Mouse (Mus musculus) brain, embryonic 18.5 days (tissue): Measurements from ENCODE around the gene Parvb.

Experiments used
- DNase-seq: peaks from one replicate; pipeline ENCODE4 v3.0.0-alpha.2; 2012; ENCODE audit warnings: low read depth, low spot score

Parvb gene

DNA sequence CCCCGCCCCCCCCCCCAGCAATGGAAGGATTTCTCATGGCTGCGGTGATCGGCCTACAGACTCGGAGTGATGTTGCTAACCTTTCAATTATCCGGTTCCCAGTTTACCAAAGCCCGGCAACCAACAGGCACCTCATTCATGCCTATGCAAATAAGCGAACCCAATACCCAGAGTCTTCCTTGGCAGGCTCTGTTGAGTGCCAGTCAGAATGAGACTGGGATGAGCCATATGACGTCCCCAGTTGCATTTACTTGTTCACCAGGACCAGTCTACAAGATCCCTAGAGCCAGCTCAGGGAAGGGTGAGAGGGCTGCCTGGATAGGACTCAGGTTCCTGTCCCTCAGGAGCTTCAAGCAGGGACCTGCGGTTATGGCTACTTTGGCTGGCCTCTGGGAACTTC is 62.5 kb downstream of the Parvb start:
- no peak for DNase-seq

GRCm38 (mm10) chr15:84295225-84295624 is 63.4 kb downstream of the Parvb start:
- DNase-seq: no peak

DNA sequence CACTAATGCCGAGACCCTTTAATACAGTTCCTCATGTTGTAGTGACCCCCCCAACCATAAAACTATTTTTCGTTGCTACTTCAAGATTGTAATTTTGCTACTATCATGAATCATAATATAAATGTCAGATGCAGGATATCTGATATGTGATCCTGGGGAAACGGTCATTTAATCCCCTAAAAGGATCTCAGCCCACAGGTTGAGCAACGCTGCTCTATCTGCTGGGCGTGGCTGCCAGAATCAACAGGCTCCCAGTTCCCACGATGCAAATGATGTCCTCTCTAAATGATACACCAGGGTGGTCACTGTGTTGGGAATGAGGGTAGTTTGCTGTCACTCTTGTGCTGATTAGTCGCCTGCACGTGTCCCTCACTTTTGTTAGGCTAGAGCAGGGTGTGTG is 65.6 kb downstream of the Parvb start:
- no peak for DNase-seq

DNA sequence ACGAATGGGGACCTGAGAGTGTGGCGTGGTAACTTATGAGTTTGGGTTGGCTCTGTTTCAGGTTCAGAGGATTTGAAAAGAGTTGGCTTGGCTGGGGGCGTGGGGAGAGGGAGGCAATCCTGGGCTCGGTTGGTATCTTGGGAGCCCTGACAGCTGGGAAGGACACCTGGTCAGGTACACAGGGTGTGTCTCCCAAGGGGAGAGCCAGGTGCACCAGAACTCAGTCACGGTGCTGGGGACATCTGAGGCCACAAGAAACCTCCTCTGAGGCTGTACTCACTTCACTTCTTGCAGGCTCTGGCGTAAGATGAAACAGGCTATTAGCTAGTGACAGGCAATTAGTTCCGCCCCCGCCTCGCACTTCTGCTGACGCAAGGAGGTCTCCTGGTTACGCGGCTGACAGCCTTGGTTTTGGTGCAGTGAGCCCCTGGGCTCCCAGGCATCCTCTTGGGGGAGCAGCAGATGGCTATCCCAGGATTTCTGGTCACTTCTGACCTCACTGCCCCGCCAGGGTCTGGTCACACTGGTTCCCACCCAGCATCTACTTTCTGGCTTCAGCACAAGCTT is 67.0 kb downstream of the Parvb start:
- DNase-seq: no peak

DNA sequence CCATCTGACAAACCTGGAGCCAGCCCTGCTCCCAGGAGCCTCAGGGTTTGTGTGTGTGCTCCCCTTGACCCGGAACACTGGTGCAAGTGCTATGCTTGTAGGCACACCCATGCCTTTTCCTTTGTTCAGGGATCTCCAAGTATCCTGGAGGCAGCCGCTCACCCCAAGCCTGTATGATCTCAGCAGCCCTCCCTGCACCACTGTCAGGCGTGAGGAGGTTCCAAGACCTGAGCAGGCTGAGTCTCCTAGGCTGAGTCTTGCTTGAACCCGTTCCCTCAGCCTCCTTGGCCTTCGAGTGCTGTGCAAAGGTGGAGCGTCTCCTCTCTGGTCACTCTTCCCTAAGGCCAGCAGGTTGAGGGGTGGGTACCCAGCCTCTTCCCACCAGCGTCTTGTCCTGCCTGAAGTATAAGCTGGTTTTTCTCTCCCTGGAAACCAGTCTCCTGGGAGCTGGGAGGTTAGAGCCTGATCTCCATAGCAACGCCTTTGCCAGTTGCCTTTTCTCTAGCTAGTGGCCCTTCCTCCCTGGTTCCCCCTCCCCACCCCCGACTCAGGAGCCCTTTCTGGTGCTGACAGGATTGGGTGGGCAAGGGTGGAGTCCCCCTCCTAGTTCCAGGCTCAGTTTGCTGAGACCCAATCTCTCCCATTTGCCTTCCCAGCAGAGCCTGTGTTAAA is 68.0 kb downstream of the Parvb start:
- DNase-seq: no peak

DNA sequence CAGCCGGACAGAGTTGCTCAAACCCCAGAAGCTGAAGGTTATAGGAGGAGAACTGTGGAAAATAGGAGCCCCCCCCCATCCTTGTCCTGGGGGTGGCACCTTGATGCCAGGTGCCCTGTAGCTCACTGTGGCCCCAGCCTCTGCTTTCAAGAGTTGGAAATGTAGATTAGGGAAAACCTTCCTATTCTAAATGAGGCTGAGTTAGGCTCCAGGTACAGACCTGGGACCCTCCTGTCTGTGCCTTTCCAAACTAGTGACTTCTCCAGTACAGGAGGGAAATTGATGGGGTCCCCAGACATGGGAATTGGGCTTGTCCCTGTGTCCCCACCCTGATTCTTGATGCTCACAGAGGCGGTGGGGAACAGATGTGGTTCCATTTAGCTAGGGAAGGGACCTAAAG is 68.7 kb downstream of the Parvb start:
- no peak for DNase-seq

GRCm38 (mm10) chr15:84301026-84301425 is 69.2 kb downstream of the Parvb start:
- no peak for DNase-seq

GRCm38 (mm10) chr15:84301641-84302420 is 70.0 kb downstream of the Parvb start:
- DNase-seq: no peak

- DNase-seq: no peak
Measured at GRCm38 (mm10) chr15:84303264-84303663, 71.4 kb downstream of the Parvb start.

DNA sequence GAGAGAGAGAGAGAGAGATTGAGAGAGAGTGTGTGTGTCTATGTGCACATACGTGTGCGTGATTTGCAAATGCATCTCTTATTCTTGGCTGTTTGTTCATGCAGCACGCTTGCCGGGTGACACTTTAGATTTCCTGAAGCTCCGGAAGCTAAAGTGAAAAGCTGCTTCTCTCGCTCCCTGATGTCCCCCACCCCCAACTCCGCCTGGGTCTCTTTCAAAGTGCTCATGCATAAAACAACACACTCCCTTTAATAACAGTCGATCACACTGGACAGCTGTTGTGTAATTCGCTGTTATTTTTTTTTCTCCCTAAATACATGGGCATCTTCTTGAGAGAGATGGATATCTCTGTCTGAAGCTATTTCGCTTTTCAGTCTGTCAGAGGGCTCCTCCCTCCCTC is 73.5 kb downstream of the Parvb start:
- DNase-seq: no peak

- DNase-seq: no peak
Measured at GRCm38 (mm10) chr15:84310271-84310670, 78.4 kb downstream of the Parvb start.

GRCm38 (mm10) chr15:84311295-84312085 is 79.6 kb downstream of the Parvb start:
- no peak for DNase-seq

DNA sequence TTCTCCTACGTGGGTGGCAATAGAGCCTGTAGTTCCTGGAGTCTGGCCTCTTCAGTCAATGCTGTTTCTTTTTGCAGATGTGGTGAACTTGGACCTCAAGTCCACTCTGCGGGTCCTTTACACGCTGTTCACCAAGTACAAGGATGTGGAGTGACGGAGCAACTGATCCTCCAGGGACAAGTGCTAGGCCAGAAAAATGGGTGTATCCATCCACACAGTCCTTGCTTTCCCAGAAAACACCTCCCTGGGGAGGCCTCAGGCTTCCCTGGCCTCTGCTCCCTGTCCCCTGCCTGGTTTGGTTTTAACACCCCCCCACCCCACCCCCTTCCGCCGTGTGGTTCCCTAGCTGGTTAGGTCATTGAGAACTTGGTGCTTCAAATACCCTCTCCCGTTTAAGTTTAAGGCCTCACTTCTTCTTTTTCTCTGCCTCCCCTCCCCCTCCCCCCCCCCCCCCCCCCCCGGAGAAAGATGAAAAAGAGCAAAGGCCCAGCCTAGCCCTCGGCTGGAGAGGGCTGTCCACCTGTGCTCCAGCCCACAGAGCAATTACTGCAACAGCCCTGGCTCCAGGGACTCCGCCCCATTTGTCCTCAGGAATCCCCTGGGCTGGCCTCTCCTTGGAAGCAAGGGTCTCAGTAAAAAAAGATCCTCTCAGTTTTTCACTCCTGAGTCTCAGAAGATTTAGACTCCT is 81.2 kb downstream of the Parvb start:
- DNase-seq: no peak

DNA sequence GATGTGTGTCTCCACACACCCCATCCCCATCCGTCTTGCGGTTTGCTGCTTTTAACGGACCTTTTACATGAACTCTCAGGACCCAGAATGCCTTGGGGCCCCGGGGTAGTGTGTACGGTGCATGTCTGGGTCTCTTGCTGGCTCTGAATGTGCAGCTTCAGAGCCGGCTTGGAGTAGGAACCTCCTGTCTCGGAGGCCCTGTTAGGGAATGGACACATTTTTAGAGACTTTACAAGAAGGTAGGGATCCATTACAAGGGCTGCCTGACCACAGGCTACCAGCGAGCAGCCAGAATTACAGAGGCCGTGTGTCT is 81.7 kb downstream of the Parvb start:
- DNase-seq: no peak

DNA sequence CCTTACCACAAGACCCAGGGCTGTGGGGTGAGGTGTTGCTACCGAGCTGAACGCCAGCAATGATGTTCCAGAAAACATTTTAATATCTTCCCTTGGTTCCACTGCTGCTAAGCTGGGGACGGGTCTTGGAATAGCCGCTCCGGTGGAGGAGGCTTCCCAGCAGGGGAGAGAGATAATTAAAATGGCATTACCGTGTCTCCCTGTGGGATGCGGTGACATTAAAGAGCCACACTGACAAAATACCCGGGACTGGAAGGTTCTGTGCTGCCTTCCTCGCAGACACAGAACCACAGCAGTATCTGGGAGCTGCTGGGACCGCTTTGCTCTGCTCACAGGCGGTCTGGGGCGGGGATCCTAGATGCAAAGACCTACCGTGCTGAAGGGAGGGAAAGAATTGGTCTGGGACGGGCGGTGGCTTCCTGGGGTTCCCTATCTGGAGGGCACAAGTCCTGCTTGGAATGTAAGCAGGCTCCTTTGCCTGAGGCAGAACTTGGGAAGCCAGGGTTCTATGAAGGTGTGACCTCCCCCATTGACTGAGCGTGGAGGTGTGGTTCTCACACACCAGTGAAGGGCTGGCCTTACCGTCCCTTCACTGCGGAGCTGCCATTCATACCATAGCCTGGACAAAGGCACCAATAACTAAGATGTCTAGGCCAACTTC is 82.7 kb downstream of the Parvb start:
- no peak for DNase-seq

- no peak for DNase-seq
Measured at GRCm38 (mm10) chr15:84315276-84316046, 83.6 kb downstream of the Parvb start.

DNA sequence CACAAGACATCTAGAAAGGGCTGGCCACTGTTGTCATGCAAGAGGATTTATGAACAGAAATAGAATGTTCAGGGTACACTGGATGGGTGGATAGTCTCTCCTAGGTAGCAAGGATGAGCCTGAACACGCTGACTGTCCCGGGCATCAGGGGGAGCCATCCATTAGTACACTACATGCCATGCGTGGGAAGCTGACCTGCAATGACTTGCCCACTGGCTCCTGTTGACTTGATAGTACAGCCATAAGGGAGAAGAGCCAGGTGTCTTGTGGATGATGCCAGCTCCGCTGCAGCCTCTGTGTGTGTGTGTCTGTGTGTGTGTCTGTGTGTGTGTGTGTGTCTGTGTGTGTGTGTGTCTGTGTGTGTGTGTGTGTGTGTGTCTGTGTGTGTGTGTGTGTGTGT is 87.5 kb downstream of the Parvb start:
- DNase-seq: no peak

GRCm38 (mm10) chr15:84321544-84322174 is 89.8 kb downstream of the Parvb start:
- DNase-seq: no peak

DNA sequence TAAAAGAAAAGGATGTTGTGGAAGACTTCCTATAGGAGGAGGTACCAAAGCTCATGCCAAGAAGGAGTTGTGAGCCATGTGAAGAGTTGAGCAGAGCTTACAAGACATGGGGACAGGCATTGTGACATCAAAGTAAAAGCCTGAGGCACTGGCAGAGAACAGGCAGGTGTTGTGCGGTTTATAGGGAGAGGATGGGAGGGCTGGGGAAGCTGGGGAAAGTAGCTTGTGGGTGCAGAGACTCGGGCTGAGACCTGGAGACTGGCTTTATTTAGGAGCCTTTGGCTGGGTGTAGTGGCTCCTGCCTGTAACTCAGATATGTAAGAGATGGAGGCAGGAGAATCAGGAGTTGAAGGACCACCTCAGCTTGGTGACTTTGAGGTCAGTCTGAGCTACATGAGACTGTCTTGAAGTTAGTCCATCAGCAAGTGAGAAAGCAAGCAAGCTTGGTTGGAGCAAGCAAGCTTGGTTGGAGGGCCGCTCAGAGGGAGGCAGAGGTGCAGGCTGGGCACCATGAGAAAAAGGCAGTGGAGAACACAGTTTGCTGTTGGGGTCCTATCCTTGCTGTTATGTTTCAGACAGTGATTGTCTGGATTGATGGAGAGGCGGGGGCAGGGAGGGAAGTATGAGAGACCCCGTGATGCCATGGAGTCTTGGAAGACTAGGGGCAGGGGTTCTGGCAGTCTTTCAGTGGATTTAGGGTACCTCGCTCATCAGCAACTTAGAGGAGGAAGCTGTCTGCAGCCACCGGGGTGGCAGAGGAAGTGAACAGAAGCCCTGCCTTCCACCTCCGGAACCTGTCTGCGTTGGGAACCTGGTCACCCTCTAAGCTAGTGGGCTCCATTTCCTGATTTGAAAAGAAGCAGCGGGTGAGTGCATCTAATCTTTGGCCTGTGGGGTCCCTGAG is 92.4 kb downstream of the Parvb start, which contains the start of gene Parvg:
Parvg (plus strand) TSS at position 61 of the 904 bp plus-strand sequence.
- DNase-seq: no peak
